Mouse (Mus musculus): Measurements from ENCODE around the gene Pld2.

DNA sequence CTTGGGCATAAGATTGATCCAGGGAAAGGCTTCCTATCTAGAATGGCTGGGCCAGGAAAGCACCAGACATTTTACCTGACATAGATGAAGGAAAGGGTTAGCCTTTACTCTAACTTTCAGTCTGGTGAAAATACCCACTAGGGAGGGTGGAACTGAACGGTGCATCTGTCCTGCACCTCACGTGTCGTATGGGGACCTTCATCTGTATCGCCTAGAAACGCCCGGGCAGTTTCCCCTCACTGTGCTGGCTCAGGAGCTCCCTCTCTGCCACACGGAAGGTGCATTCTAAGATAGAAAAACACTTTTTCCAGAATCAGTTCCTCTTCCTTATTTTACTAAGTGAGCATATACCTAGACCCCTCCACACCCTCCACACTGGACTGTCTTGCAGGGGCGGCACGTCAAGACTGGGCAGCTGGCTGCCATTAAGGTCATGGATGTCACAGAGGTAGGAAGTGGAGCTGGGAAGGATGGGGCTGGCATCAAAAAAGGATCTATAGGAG, 58.6 kb downstream of the Pld2 start:
- TF ChIP-seq CTCF (conservative IDR thresholded peaks at IDR 0.05; ENCODE audit: low read length) (no peak), POU5F1 (IDR thresholded peaks at IDR 0.05; ENCODE audit: borderline replicate concordance, low read length) (no peak), NANOG (IDR thresholded peaks at IDR 0.05; ENCODE audit: borderline replicate concordance, low read length) (no peak)
